Mouse (Mus musculus) liver, embryonic 14.5 days (tissue): Measurements from ENCODE around the gene Olfr111.

Experiments used
- CTCF ChIP-seq: IDR thresholded peaks from 2 replicates; pipeline ENCODE4 v1.5.1; 2016; ENCODE audit warnings: antibody characterized with exemption, low read depth, control low read depth
- EP300 ChIP-seq: IDR thresholded peaks from 2 replicates; pipeline ENCODE4 v1.6.1; 2016; ENCODE audit warnings: antibody characterized with exemption, low read depth

GRCm38 (mm10) chr17:37577563-37577962 lies 69.7 kb downstream of the Olfr111 start, which contains the start of gene Olfr113:
- TF ChIP-seq CTCF, result no peak
- TF ChIP-seq EP300, result no peak
